In the genomic region with DNA sequence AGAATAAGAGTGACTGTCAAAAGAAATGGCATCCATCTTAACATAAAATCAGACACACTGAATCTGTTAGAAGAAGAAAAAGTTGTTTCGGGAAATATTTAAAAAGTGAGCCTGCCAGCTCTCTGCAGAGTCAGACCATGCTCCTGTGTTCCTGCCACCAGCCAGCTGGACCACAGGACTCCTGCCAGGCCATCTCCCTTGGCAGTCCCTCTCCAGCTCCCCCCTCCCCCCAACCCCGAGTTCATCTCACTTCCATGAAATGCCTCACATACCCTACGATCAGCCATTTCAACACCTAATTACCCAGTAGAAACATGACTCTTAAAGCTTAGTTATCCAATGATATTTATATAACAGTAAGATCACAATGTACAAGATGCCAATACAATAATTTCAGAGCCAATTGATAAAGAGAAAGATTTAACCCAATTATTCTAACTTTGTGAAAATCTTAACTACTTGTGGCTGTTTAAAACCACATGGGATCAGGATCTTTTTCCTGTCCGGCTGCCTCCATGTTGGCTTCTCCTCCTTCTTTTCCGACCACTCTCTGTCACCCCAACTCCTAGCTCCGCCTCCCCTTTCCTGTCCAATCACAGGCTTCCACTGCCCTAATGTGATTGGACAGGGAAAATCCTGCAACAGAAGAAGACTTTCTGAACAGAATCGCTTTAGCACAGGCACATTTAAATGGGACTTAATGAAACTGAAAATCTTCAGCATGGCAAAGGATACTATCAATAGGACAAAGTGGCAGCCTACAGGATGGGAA, we compare ENCODE assay signal across 27 mouse cellular contexts. TPM values are rescaled to one million over a fixed set of nuclear protein-coding genes. Genes with fewer than 3 reads are reported as not detected.
A peak's percentile ranks its signal among the peaks of the same experiment; 100 is the strongest.
DNase-seq lines count a peak whose midpoint lies in the region; ATAC-seq lines count a peak whose summit lies in the region.
"Had no signal": no experiment of that assay in that cellular context is flagged by ENCODE, and none has a peak within 500 bp of the region (broad histone marks: within the 10 kb centered on the region; RNA-seq: fewer than 3 reads in every experiment).

No protein-coding gene starts in this region.

- no peaks in the 10 kb centered on the region for H3K27me3 ChIP-seq in heart, embryonic 12.5 days (replicated peaks)
- H3K27me3 ChIP-seq: kidney, embryonic 15.5 days; liver, embryonic 13.5 days; midbrain, embryonic 15.5 days; neural tube, embryonic 12.5 days had no signal

- no peak for ATAC-seq in heart, embryonic 12.5 days (ENCODE audit: insufficient number of reproducible peaks, low FRiP score)
- ATAC-seq: forebrain, postnatal 0 days; hindbrain, embryonic 16.5 days; intestine, postnatal 0 days; midbrain, embryonic 15.5 days had no signal

- H3K9ac ChIP-seq in heart, embryonic 12.5 days = no peak overlapping the region
- H3K9ac ChIP-seq: forebrain, postnatal 0 days; kidney, embryonic 15.5 days; liver, embryonic 13.5 days; midbrain, embryonic 15.5 days; neural tube, embryonic 12.5 days had no signal

- H3K4me1 ChIP-seq in heart, embryonic 12.5 days (replicated peaks) = no peaks in the 10 kb centered on the region
- H3K4me1 ChIP-seq: embryonic facial prominence, embryonic 10.5 days; hindbrain, embryonic 10.5 days; kidney, embryonic 15.5 days; liver, embryonic 13.5 days; midbrain, embryonic 15.5 days; neural tube, embryonic 12.5 days had no signal

- 0 out of 2 replicates have a peak, but pooled peaks cover 8% of the 10 kb centered on the region for H3K9me3 ChIP-seq in heart, embryonic 12.5 days (replicated peaks)
- H3K9me3 ChIP-seq: embryonic facial prominence, embryonic 10.5 days; hindbrain, embryonic 10.5 days; kidney, embryonic 15.5 days; midbrain, embryonic 15.5 days had no signal

- WGBS in heart, embryonic 12.5 days = 66% methylated on average over 7 of the region's 7 CpGs

- no peak overlapping the region for H3K4me3 ChIP-seq in heart, embryonic 12.5 days
- H3K4me3 ChIP-seq: embryonic facial prominence, embryonic 10.5 days; hindbrain, embryonic 10.5 days; kidney, embryonic 15.5 days; liver, embryonic 13.5 days; midbrain, embryonic 15.5 days; neural tube, embryonic 12.5 days had no signal

- H3K36me3 ChIP-seq in heart, embryonic 12.5 days = no peaks in the 10 kb centered on the region
- H3K36me3 ChIP-seq: embryonic facial prominence, embryonic 10.5 days; hindbrain, embryonic 10.5 days; kidney, embryonic 15.5 days; liver, embryonic 13.5 days; midbrain, embryonic 15.5 days; neural tube, embryonic 12.5 days had no signal

- intact Hi-C loops in heart, postnatal 10 days (cut with DNase I) = no loop called here

- peak; percentile 7 to 13 for DNase-seq in cerebellum, postnatal 14 days
- DNase-seq in cerebellum, postnatal 36 days = no peak
- DNase-seq in heart, postnatal 10 days = peak; percentile 30 to 50
- DNase-seq in fibroblast of lung, adult 2 months (ENCODE audit: low read depth) = peak; percentile 30
- DNase-seq in lung, postnatal 14 days = peak; percentile 49
- no peak for DNase-seq in urinary bladder, postnatal 4 days (ENCODE audit: low spot score in 2 of 2)
- no peak for DNase-seq in frontal cortex, postnatal 36 days (ENCODE audit: low spot score in 2 of 2)
- DNase-seq: adrenal gland, postnatal 14 days; cerebellum, adult 8-10 months; forebrain, postnatal 0 days; kidney, postnatal 36 days; liver, embryonic 13.5 days had no signal

- no peak overlapping the region for H3K4me2 ChIP-seq in heart, embryonic 12.5 days
- H3K4me2 ChIP-seq: kidney, embryonic 15.5 days; liver, embryonic 13.5 days; midbrain, embryonic 15.5 days; neural tube, embryonic 12.5 days had no signal

- H3K27ac ChIP-seq in heart, embryonic 12.5 days (ENCODE audit: poor library complexity, severe bottlenecking) = no peak overlapping the region
- H3K27ac ChIP-seq: embryonic facial prominence, embryonic 10.5 days; hindbrain, embryonic 10.5 days; kidney, embryonic 15.5 days; liver, embryonic 13.5 days; macrophage; midbrain, embryonic 15.5 days; neural tube, embryonic 12.5 days had no signal

RNA-seq across cellular contexts. Expression of gene Themis3, which starts 43.7 kb away (rescaled TPM):
- total RNA-seq in heart, postnatal 10 days (2021) = under 1 TPM; 0.20 to 0.26 TPM
- polyA plus RNA-seq in heart, embryonic 12.5 days (2016; fragmentation: Nextera tagmentation; extraction: Ambion mirVana) = not detected in 2 replicates
- total RNA-seq: adrenal gland, postnatal 14 days; forebrain, postnatal 0 days; gastrocnemius, postnatal 4 days had no signal
- polyA plus RNA-seq: cortical plate, adult 2 months; embryonic facial prominence, embryonic 10.5 days; forebrain, embryonic 11.5 days; forebrain, postnatal 0 days; heart, embryonic 14.5 days; hindbrain, embryonic 10.5 days; hindbrain, embryonic 16.5 days; liver, embryonic 13.5 days; macrophage; midbrain, embryonic 15.5 days; neural tube, embryonic 12.5 days; spleen, adult 2 months; testis, adult 2 months had no signal

Comparison
In these comparisons a context has a peak if more than half of its experiments do, and no peak if none do; other contexts are left out.
1. DNase-seq: peak in cerebellum, postnatal 14 days (2 of 2), heart, postnatal 10 days (2 of 2), fibroblast of lung, adult 2 months (single experiment) and lung, postnatal 14 days (single experiment); none in cerebellum, postnatal 36 days (0 of 2), urinary bladder, postnatal 4 days (0 of 2) and frontal cortex, postnatal 36 days (0 of 2).